Mouse (Mus musculus): Measurements from ENCODE around the gene Mta2.
"Not testable (repeated sequence)": the region's sequence is repeated elsewhere in the genome, so short reads cannot be mapped to it uniquely, and the experiment has no call there.

Mta2 gene

DNA sequence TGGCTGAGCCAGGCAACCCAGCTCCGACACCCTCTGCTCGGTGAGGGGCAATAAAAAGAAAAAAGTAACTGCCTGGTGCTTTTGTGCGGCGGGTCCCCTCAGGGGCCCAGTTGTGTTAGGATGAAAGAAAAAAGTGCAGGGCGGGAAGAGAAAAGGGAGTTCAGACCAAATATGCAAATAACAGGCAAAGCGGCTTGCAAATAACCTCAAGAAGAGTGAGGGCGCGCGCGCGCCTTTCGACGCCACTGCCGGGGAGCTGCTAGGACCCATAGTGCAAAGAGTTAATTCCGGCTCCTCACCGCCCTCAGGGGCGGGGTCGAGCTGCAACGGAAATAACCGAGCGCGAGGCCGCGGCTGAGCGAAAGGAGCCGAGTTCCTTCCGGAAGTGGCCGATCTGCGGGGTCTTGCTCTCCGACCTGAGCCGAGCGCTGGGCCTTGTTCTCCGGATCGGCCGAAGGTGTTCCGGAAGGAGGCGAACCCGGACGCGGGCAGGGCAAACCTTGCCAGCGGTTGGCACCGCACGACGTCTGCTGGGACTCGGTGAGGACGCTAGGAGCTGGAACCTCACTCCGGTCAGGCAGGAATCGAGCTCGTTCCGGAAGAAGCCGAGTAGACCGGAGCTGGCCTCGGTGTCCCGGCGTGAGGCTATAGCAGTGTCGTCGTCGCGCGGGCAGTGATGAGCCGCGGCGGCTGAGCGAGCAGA is at the start of gene Mta2:
Mta2 (plus strand) TSS at position 361 of the 703 bp plus-strand sequence.
- DNase-seq (ENCODE audit: low spot score) = peak; percentile 93

DNA sequence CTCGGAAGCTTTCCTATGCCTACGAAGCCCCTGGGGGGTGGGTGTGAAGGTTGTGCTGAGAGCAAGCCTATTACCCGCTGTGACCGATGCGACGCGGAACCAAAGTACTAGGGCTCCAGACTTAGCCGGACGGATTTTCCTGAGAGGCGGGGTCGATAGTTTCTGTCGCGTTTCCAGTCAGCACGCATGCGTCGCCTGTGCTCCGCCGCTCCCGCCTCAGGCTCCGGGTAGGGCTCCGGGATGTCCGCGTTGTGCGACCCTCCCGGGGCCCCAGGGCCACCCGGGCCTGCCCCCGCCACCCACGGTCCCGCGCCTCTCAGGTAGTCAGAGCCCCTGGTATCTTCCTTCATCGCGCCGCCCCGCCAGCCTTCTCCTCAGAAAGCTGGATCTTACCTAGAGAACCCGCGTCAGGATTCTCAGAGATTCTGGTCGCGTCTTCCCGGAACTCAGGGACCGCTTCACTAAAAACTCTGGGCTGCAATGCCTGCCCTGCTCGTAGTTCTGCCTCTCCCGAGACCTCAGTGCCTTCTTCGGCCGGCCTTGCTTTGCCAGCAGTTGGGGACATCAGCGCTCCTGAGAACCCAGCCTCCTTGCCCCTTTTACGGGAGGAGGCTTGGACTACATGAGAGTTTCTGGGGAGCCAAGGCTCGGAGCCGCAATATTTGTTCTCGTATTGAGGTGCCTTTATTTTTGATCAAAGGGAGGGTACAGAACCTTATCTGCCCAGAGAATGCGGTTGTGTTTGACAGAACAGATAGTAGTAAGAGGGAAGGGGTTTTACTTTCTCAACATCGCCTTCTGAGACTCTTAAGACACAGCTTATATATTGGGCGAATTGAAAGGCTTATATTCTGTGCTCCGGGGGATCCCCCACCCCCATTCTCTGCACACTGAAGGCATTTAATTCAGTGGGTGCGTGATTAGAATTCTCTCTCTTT is 48.6 kb upstream of the Mta2 start, which contains the start of gene Ints5:
Ints5 (plus strand) TSS at position 177 of the 938 bp plus-strand sequence.
- peak; percentile 76 for DNase-seq (ENCODE audit: low spot score)

DNA sequence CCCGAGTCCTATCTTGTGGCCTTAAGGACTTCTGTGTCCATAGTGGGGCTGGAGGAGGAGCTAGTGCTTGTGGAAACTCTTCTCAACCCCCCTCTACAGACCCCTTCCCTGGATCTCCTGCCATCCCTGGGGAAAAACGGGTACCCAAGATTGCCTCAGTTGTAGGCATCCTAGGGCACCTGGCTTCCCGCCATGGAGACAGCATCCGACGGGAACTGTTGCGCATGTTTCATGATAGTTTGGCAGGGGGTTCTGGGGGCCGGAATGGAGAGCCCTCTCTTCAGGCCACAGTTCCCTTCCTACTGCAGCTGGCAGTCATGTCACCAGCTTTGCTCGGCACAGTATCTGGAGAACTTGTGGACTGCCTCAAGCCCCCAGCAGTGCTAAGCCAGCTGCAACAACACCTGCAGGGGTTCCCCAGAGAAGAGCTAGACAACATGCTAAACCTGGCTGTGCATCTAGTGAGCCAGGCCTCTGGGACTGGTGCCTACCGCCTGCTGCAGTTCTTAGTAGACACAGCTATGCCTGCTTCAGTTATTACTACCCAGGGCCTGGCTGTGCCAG is 46.2 kb upstream of the Mta2 start:
- no peak for DNase-seq (ENCODE audit: low spot score)

DNA sequence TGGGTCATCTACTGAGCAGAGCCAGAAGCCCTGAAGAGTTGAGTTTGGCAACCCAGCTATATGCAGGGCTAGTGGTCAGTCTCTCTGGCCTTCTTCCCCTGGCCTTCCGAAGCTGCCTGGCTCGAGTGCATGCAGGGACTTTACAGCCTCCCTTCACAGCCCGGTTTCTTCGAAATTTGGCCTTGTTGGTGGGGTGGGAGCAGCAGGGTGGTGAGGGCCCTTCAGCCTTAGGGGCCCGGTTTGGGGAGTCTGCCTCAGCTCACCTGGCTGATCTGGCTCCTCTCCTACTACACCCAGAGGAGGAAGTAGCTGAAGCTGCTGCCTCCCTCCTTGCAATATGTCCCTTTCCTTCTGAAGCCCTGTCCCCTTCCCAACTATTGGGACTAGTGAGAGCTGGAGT is 45.4 kb upstream of the Mta2 start:
- DNase-seq (ENCODE audit: low spot score) = not testable (repeated sequence)

DNA sequence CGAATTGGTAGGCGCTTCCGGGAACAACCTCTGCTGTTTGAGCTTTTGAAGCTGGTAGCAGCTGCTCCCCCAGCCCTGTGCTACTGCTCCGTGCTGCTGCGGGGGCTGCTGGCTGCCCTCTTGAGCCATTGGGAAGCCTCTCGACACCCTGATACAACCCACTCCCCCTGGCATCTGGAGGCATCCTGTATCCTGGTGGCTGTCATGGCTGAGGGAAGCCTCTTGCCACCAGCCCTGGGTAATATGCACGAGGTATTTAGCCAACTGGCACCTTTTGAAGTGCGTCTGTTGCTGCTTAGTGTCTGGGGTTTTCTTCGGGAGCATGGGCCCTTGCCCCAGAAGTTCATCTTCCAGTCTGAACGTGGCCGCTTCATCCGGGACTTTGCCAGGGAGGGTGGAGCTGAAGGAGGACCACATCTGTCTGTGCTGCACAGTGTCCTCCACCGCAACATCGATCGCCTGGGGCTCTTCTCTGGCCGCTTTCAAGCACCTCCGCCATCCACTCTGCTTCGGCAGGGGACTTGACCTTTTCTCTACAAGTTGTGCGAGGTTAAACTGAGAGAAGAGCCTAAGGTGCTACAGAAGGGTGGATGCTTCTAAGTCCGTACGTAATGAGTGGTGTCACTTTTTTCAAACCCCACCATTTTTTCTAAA is 44.3 kb upstream of the Mta2 start:
- not testable (repeated sequence) for DNase-seq (ENCODE audit: low spot score)

DNA sequence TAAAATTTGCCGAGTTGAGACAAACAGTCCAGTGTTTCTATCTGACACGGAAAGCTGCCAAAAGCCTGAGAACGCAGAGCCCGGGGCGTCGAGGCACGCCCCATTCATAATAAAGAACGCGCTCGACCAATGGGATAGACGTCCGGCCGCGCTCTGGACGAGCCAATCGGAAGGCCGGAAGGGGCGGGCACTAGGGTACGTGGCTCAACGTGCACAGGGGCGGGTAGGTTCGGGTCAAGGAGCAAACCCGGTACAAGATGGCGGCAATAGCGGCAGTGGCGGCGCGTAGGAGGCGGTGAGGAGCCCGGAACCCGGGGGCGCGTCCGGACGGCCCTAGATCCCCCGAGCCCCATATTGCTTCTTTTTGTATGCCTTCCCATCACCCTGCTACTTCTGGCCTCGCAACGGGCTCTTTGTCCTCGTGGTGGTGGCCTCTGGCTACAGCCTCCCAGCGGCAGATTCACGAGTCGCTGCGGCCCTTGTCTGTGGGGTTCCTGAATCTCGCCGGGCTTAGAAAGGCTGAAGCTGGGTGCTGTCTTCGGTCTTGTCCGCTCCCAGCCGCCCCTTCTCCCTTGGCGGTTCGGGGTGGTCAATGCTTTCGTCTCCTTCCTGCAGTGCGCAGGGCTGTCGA is 43.7 kb upstream of the Mta2 start, which contains the start of gene Ganab:
Ganab (plus strand) TSS at position 207 of the 631 bp plus-strand sequence.
- peak; percentile 91 for DNase-seq (ENCODE audit: low spot score)

DNA sequence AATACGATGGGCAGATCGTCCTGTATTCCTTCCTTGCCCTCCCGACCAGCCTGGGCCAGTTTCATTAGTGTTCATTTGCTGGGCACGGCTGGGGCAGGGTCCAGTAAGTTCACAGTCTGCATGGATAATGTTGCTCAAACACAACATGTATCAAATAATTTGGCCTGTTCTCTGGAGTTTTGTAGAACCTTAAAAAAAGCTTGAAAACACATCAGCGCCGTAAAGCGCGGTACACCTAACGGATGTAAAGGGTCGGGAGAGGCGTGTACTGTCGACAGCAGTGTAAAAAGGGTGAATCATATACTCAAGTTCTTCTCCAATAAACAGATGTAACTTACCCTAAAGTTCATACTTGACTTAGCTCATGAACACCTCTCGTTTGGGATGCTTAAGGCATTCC is 43.1 kb upstream of the Mta2 start:
- DNase-seq (ENCODE audit: low spot score) = no peak

DNA sequence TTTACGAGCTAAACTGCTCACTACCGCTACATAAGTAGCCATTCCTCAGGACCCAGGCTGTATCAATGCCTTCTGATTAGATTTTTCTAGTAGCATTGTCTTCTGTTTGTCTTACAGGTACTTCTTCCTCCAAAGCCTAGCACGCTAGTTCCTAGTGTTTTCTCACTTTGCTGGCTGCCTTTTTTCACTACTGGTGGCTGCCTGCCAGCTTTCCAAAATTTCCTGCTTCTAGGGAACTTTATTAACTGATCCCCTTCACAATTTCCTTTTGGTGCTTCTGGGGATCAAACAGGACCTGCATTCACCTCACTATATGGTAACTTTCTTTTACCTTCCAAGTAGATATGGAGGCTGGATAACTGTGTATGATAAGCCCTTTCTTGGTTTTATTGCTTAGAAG is 42.6 kb upstream of the Mta2 start:
- no peak for DNase-seq (ENCODE audit: low spot score)

DNA sequence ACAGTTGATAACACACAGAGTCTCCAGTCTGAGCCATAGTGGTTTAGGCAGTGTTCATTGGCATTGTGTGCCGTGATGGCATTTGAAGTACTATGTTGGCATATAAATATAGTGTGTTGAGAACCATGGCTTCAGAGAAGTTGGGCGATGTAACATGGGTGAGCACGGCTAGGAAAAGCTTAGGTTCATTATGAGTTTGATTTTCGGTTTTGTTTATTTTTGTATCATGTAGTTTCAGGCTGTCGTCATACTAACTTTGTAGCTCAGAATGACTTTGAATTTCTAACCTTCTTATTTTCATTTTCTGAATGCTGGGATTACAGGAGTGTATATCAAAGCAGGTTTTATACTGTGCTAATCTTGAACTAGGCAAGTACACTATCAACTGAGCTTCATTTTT is 38.3 kb upstream of the Mta2 start:
- no peak for DNase-seq (ENCODE audit: low spot score)

DNA sequence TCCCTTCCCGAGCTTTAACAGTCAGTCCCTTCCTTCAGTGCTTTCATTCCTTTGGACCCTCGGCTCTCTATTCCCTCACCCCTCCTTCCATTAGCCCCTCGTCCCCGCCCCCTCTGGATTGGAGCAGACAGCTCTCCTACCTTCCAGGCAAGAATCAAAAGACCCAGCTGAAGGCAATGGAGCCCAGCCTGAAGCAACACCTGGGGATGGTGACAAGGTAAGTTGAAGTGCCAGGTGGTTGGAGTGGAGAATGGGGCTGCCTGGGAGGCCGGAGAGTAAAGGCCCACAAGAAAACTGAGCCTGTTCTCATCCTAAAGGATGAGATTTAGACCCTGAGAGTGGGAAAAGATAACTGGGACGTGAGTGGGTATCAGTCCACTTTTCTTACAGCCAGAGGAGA is 33.1 kb upstream of the Mta2 start:
- DNase-seq (ENCODE audit: low spot score) = no peak

DNA sequence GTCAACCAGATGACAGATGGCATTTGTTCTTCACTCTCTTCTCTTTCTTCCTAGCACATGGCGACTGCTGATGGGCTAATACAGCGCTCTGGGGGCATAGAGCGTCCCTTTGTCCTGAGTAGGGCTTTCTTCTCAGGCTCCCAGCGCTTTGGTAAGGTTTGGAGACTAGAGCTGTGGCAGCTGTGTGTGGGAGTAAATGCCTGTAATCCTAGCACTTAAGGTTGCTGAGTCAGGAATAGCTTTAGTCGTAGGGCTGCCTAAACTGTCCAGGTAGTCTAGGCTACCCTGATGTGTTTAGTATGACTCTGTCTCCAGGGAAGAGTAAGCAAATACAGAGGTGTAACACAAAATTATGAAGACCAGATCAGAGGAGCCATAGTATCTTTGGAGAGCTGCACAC is 29.9 kb upstream of the Mta2 start:
- no peak for DNase-seq (ENCODE audit: low spot score)

DNA sequence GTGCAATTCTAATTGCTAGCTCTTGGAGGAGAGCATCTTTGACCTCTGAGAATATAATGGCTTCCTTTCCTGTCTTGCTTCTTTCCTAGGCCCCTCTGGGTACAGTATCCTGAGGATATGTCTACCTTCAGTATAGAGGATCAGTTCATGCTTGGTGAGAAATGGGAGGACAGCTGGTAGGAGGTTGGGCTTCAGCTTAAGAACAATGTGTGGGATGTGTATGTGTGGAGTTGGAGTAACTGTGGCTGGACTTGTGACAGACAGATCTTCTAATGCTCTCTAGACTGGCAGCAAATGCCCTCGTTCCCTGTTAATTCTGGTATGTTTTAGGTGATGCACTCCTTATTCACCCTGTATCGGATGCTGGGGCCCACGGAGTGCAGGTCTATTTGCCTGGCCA is 27.5 kb upstream of the Mta2 start:
- no peak for DNase-seq (ENCODE audit: low spot score)

DNA sequence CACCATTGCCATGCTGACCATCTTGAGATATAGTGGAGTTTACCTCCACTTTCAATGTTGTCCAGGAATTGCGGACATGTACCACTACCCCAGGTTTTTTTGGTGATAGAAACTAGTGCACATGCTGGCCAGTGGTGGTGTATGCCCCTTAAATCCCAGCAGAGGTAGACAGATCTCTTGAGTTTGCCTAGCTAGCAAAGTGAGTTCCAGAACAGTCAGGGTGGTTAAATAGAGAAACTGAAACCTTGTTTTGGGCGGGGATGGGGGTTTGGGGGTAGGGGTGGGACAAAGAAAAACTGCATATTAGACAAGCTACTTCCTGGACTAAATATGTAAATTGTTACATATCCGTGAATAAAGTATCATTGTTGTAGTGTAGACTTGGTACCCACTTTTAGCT is 22.7 kb upstream of the Mta2 start:
- DNase-seq (ENCODE audit: low spot score) = no peak

DNA sequence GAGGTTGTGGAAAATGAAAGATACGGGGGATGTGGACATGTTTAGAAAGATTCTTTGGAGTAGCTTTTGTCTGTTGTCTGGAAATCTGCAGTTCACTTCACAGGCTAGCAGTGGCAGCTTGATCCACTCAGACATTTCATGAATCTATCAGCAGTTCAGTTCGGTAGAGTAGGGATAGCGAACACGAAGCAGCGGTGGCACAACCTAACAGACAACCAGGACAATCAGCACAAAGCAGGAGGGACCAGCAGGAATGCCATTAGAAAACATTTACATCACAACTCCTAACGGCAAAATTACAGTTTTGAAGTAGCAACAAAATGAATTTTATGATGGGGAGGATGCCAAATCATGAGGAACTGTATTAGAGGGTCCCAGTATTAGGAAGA is 22.0 kb upstream of the Mta2 start:
- DNase-seq (ENCODE audit: low spot score) = no peak

DNA sequence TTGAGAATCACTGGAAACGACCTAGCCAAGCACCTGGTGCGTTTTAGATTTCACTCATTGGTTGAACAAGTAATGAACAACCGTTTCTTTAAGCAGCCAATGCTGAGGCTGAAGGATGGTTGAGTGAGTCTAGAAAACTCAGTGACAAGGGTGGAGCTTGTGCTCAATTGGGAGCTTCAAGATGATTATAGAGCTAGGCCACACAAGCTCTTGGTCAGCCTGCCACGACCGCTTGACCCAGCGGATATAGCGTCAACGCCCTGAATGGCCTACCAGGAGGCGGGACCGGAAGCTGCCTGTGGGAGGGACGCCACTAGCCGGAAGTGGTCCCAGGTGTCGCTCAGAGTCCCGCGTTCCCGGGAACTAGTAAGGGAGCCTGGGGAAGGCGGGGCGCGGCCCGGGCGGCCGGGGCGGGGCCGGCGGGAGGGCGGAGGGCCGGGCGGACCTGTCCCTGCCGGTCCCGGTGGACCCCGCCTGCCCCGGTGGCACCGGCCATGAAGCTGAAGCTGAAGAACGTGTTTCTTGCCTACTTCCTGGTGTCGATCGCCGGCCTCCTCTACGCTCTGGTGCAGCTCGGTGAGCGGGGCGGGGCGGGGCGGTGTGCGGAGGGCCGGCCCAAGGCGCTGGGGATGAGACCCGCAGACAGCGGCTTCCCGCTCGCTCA is 21.5 kb upstream of the Mta2 start, which contains the start of gene B3gat3:
B3gat3 (plus strand) TSS at position 302 of the 664 bp plus-strand sequence.
- DNase-seq (ENCODE audit: low spot score) = peak; percentile 85

DNA sequence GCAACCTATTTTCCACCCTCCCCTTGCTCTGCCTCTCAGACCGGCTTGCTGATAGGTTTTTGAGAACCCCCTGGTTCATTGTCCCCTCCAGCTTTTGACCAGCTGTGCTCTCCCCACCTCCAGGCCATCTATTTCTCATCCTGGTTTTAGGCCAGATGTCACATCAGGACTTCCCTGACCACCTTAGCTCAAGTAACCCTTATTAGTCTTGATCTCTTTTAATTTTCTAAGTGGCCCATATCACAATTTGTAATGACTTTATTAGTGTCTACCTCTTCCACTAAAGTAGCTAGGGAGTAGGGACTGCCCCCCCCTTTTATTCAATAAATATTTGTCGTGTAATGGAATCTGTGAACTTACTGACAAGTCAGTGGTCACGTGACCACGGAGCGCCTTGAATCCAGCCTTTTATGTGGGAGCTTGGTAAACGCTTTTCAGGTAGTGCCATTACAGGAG is 20.8 kb upstream of the Mta2 start:
- DNase-seq (ENCODE audit: low spot score) = no peak

DNA sequence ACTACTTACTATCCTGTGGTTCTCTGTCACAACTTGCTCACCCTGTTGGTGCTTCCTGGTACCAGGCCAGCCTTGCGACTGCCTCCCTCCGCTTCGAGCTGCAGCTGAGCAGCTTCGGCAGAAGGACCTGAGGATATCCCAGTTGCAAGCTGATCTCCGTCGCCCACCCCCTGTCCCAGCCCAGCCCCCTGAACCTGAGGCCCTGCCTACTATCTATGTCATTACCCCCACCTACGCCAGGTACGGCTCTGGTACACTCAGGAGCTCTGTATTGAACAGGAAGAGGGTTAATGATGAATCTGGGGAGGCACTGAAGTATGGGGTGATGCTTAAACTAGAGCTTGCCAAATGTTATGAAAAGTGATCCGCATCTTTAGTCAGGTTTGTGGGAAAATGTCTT is 19.9 kb upstream of the Mta2 start:
- DNase-seq (ENCODE audit: low spot score) = no peak

DNA sequence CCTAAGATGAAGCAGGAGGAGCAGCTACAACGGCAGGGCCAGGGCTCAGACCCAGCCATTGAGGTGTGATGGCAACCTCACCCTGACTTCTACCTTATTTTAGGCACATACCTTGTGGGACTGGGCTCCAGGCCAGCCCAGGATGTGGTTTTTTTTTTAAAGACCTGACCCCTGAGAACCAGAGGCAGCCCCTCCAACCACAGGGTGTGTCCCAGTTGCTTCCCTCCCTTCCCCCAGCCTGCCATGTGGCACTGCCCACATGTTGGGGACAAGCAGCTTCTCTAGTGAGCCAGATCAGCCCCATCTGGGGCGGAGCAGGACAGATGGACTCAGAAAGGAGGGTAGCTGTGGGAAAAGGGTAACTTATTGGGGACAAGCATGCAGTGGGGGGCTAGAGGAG is 14.9 kb upstream of the Mta2 start:
- DNase-seq (ENCODE audit: low spot score) = no peak

DNA sequence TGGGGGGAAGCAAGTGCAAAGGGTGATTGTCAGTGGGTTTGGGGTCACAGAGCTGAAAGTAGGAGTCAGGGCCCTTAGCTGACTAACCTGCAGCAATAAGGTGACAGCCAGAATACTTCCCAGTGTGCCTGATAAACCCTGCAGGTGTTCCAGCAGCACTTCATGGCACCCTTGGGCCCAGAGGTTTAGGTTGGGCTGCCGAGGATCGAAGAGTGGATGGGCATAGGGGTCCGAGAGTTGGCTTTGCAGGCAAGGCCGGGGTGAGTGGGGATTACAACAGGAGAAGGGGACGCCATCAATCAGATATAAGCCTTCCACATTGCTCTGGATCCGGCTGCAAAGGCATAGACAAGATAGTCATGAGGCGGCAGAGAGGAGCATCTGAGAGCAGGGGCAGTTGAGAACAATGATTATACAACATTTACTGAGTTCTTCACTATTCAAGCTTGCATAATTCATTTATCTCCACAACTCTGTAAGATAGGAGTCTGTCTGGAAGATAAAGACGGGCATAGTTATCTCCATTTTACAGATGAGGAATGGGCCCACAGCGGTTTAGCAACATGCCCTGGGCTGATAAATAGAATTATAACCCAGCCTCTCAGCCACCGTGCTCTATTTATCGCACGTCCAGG is 13.7 kb upstream of the Mta2 start:
- DNase-seq (ENCODE audit: low spot score) = no peak

DNA sequence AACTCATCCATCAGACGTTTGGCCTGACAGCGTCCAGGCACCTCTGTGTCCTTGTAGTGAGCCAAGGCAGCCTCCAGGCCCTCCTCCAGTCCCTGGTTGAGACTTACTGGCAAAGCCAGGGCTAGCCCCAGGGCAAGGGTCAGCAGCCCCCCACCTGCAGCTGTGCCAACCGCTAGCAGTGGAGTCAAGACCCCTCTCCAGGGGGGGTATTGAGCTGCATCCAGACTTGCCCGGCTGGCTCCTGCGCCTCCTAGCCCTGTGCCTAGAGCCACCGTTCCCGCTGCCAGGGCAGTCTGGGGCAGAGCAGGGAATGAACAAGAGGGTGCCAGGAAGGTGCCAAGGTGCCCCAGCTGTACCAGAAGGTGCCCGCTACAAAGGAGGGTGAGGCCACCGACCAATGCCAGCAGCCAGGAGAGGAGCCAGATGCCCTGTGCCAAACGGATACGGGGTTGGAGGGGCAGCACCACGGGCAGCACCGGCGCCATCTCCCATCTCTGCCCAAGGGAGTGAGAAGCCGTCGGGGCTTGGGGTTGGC is 12.9 kb upstream of the Mta2 start:
- DNase-seq (ENCODE audit: low spot score) = no peak

Measured in spleen, adult 12 weeks (tissue).